Mouse (Mus musculus) cerebral cortex, adult 2 months (tissue): ENCODE measurements around the gene Cdc42.

Experiments
- WGBS: fragments of 180-500 bp; shearing (Covaris S2); methylation state at CpG from one replicate; pipeline ENCODE4 v1.1.7; 2018; 5-methylcytosine and 5-hydroxymethylcytosine counted together

The Cdc42 gene

GRCm38 (mm10) chr4:137371596-137372523 lies 14.3 kb upstream of the Cdc42 start:
- 89% methylated on average over 16 of the region's 16 CpGs for WGBS

GRCm38 (mm10) chr4:137369954-137370750 lies 12.6 kb upstream of the Cdc42 start:
- WGBS, result 5% methylated on average over 28 of the region's 29 CpGs

GRCm38 (mm10) chr4:137368198-137368597 lies 10.7 kb upstream of the Cdc42 start:
- WGBS, result 32% methylated on average over 1 of the region's 1 CpGs

GRCm38 (mm10) chr4:137367275-137368088 lies 10.0 kb upstream of the Cdc42 start:
- WGBS, result 27% methylated on average over 5 of the region's 5 CpGs

- WGBS, result 89% methylated on average over 4 of the region's 4 CpGs
These were observed 8.6 kb upstream of the Cdc42 start for GRCm38 (mm10) chr4:137366097-137366496.

- WGBS, result 87% methylated on average over 19 of the region's 19 CpGs
These were observed 8.0 kb upstream of the Cdc42 start for GRCm38 (mm10) chr4:137365356-137366062.

- WGBS, result 94% methylated on average over 6 of the region's 6 CpGs
These were observed 7.3 kb upstream of the Cdc42 start for GRCm38 (mm10) chr4:137364826-137365225.

- 76% methylated on average over 3 of the region's 3 CpGs for WGBS
These were observed 3.5 kb upstream of the Cdc42 start for GRCm38 (mm10) chr4:137360996-137361395.

GRCm38 (mm10) chr4:137358291-137359002 lies 927 bp upstream of the Cdc42 start:
- 46% methylated on average over 14 of the region's 14 CpGs for WGBS

GRCm38 (mm10) chr4:137356674-137357510 lies 628 bp downstream of the Cdc42 start:
- WGBS, result under 1% methylated on average over 34 of the region's 90 CpGs

- 87% methylated on average over 1 of the region's 1 CpGs for WGBS
These were observed 11.7 kb downstream of the Cdc42 start for GRCm38 (mm10) chr4:137345790-137346189.

GRCm38 (mm10) chr4:137345112-137345511 lies 12.4 kb downstream of the Cdc42 start:
- 62% methylated on average over 2 of the region's 2 CpGs for WGBS

GRCm38 (mm10) chr4:137342816-137343215 lies 14.7 kb downstream of the Cdc42 start:
- 94% methylated on average over 1 of the region's 1 CpGs for WGBS

GRCm38 (mm10) chr4:137339415-137339814 lies 18.1 kb downstream of the Cdc42 start:
- 61% methylated on average over 1 of the region's 1 CpGs for WGBS

GRCm38 (mm10) chr4:137336468-137336867 lies 21.1 kb downstream of the Cdc42 start:
- WGBS, result 37% methylated on average over 5 of the region's 5 CpGs

- WGBS, result 60% methylated on average over 3 of the region's 3 CpGs
These were observed 31.0 kb downstream of the Cdc42 start for GRCm38 (mm10) chr4:137326494-137326893.

- WGBS, result 81% methylated on average over 6 of the region's 6 CpGs
These were observed 32.6 kb downstream of the Cdc42 start for GRCm38 (mm10) chr4:137324926-137325325.

GRCm38 (mm10) chr4:137316027-137316770 lies 41.3 kb downstream of the Cdc42 start:
- 86% methylated on average over 4 of the region's 4 CpGs for WGBS

- 80% methylated on average over 2 of the region's 2 CpGs for WGBS
These were observed 42.5 kb downstream of the Cdc42 start for GRCm38 (mm10) chr4:137315061-137315460.
